Mouse (Mus musculus) cerebellum, adult 2 months (tissue): ENCODE results near the gene Tln1.

Experiments used
- CTCF ChIP-seq: fragments of 200-500 bp; IDR thresholded peaks from 2 replicates; pipeline ENCODE4 v1.5.1; 2011; ENCODE audit warnings: low read depth, mild to moderate bottlenecking, control low read depth, low read length, moderate library complexity, borderline replicate concordance; ENCODE audit not compliant: insufficient read depth
- POLR2A ChIP-seq: fragments of 200-500 bp; IDR thresholded peaks from 2 replicates; pipeline ENCODE4 v1.6.1; 2011; ENCODE audit warnings: low read length, control low read depth, borderline replicate concordance; ENCODE audit not compliant: insufficient read depth

DNA sequence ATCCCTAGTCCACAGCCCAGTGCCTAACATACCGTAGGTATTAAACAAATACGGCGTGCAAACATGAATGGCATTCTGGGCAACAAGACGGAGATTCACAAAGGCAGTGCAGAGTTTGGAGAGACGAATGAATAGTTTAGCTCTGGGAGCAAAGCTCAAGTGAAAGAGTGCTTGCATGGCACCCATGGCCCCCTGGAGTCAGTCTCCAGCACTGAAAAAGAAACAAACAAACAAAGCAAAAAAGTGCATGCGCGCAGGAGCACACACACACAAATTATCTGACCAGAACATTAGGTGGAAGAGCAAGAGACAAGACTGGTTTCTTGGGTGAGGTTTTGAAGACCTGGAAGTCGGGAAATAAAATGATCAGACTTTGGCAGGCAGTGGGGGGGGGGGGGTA is 56.4 kb downstream of the Tln1 start:
- no peak for TF ChIP-seq POLR2A
- no peak for TF ChIP-seq CTCF
